Mouse (Mus musculus) heart, postnatal 36 days (tissue): ENCODE measurements around the gene Ptprn2. TPM values are rescaled to one million over a fixed set of nuclear protein-coding genes. Genes with fewer than 3 reads are reported as not detected.

Source experiments
- DNase-seq, 2 experiments: peaks; one replicate each; pipeline ENCODE4 v3.0.0; 2021 to 2022
- intact Hi-C: fragments of 180-260 bp; cut with DNase I; formaldehyde crosslinking; loops from one replicate; pipeline ENCODE4 v1.15.1; 2025
- total RNA-seq, 2 experiments: library from RNA; stranded (reverse); gene quantifications; 2 replicates each; pipeline ENCODE4 v1.2.3; 2021

Gene Ptprn2
- total RNA-seq, 2 experiments from 2014 or later, result 0.25 TPM; not detected in 1

DNA sequence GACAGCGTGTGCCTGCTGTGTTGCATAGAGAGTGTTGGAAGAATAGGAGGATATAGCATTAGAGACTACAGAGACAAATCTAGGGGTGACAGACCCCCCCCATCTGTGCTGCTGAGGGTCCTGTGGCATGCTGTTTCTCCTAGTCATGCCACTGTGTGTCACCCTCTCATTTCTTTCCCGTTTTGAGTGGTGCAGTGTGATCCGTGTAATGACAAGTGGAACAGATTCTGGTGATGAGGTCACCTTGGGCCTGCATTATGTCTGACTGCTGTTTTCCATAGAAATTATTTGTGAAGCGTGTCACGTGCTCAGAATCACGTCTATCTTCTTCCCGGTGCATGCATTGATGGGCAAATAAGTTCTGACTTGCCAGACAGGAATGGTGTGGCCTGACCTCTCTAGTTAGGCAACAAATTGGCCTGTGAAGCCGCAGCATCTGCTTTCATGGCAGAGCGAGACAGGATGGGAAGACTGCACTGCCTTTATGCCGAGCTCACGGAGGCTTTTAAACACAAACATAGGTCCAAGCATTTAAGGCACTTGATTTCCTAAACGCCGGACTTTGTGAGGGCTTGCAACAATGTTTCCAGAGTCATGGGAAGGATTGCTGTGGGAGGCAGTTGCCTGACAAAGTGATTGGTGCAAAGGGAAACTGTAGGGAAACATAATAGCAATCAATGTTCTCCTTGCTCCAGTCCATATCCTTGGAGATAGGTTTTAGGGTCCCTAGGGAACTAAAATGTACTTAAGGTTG, 467.1 kb downstream of the Ptprn2 start:
- intact Hi-C loops, result no loop called here
- no peak for DNase-seq

DNA sequence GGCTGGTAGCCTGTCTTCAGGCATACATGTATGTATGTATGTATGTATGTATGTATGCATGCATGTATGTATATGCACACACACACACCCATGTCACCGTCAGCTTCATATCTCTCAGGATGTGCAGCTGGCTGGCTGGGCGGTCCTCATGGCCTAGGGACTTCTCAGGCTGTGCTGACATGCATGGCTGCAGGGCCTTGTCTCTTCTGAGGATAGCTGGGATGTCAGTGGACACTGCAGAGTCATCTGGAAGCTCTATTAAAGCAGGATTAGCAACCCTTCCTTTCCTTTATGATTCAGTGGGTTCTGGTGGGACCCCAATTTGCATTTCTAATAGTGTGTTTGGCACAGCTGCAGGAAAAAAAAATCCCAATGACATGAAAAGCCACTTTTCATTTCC, 473.6 kb downstream of the Ptprn2 start:
- DNase-seq, result no peak
- intact Hi-C loops, result no loop called here

DNA sequence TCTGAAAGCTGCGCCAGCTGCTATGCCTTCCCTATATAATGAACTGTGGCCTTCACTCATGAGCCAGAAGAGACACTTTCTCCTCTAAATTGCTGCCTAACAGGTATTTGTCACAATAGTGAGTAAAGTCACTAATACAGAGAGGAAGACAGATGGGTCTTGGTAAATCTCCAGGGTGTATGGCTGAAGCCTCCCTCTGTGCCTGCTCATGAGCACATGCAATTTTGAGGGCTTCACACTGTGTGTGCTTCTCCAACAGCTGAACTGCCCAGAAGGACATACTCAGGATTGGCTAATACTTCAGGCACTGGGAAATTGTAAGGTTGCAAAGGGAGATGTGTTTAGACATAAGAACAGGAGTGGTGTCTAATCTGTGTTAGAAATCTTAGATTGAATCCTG, 478.4 kb downstream of the Ptprn2 start:
- DNase-seq, result no peak
- intact Hi-C loops, result no loop called here

- no peak for DNase-seq
- intact Hi-C loops, result no loop called here
These were observed 482.9 kb downstream of the Ptprn2 start for GRCm38 (mm10) chr12:116968215-116968939.

- intact Hi-C loops, result no loop called here
- DNase-seq, result no peak
These were observed 490.0 kb downstream of the Ptprn2 start for GRCm38 (mm10) chr12:116975547-116975946.

DNA sequence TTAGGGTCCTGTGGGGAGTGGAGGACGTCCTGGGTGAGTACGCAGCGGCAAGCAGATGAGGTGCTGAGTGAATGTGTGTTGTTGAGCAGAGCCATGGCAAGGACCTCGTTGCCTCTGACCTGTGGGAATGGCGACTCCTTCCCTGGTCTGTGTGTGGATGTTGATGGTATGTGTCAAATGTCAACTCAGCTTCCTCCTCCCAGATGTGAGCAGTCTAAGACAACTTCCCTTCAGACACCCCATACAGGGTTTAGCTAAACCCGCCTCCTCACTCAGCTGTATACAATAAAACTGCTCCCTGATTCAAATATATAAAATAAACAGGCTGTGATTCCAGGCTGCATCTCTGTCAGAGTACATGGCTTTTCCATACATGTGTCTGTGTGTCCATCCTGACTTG, 491.5 kb downstream of the Ptprn2 start:
- intact Hi-C loops, result no loop called here
- DNase-seq, result no peak

DNA sequence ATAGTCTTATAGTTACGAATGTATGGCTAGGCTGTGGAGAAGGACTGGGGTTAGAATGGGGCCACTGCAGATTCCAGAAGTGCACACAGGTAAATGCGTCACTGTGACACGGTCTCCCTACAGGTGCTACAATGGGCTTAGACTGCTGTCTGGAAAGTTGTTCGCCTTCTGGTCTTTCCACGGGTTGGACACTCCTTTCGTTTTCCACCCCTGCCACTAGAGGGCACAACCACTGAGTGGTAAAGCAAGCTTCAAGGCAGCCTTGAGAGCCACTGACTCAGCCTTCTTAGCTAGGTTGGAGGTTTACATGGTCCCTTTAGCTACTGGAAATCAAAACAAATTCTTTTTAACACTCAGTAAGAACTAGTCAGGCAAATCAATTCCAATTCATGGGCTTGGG, 492.7 kb downstream of the Ptprn2 start:
- DNase-seq, result no peak
- intact Hi-C loops, result no loop called here

GRCm38 (mm10) chr12:116981315-116981714, 495.8 kb downstream of the Ptprn2 start:
- DNase-seq, result no peak
- intact Hi-C loops, result no loop called here

DNA sequence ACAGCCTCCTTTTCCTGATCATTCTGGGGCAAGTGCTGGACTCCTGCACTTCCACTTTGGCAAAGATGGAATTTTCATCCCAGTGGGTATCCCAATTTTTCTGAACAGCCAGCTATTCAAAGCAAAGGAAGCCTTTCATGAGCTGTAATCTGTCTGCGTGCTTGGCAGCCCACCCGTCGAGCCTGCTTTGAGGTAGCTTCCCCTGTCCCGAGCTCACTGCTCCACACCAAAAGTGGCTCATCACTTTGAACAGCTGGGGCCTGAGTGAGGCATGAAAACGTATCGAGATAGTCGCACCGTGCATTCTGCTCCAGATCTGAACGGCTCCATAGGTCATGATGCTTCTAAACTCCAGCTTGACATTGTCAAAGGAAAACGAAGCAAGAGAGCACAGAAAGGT, 503.6 kb downstream of the Ptprn2 start:
- intact Hi-C loops, result no loop called here
- DNase-seq, result no peak

- intact Hi-C loops, result no loop called here
These were observed 516.1 kb downstream of the Ptprn2 start for GRCm38 (mm10) chr12:117001546-117002148.

DNA sequence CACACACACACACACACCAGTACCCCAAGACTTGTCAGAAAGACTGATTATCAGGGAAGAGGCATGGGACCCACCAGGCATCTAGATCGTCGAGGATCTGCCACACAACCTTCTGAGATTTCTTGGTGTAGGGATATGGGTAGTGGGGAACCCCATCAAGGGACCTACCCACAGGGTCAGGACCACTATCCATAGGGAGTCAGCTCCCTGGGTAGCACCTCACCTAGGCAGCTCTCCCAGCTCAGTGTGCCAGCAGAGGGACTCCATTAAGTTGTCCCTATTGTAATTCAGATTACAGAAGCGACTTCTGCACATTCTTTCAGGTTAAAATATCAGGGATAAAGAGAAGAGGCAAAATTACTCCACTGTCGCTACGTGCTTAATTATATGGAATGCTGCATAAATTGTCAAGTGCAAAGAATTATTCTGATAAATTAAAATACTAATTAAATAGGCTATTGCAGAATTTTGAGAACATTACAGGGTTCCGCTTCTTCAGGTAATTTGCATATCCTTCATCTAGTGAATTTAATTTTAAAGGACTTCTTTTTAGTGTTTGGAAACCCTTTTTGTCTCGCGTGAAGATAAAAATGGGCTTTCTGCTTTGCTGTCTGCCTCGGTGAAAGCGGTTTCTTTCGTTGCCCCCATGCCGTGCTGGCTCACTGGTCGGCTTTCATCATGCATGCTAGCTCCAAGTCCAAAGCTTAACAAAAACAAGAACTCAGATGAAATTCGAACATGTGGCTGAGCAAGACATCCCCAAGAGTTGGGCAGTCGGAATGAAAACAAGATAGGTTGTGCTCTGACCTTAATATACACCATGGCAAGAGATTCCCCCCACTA, 531.5 kb downstream of the Ptprn2 start:
- intact Hi-C loops, result no loop called here
- no peak for DNase-seq

More at GRCm38 (mm10) chr12:117001546-117002148, 516.1 kb downstream of the Ptprn2 start:
- DNase-seq, result no peak

- intact Hi-C loops, result no loop called here
These were observed 532.4 kb downstream of the Ptprn2 start for GRCm38 (mm10) chr12:117017912-117018311.

DNA sequence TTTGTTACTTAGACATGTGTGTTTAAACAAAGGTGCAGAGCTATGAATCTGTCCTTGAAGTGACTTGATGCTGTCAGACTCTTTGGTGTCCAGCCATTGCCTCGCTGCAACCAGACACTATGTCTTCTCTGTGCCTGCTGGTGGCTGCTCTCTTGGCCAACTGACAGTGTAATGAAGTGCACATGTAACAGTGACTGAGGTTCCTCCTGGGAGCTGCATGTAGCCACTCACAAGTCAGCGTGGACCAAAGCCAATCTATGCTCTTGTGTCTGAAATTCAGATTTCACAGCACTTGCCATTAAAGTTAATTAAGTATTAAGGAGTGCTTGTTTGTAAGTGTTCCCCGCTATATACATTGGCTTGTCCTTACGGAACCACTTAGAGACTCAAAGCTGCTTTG, 537.7 kb downstream of the Ptprn2 start:
- no peak for DNase-seq
- intact Hi-C loops, result no loop called here

More at GRCm38 (mm10) chr12:117017912-117018311, 532.4 kb downstream of the Ptprn2 start:
- DNase-seq, result no peak

GRCm38 (mm10) chr12:117024916-117025315, 539.4 kb downstream of the Ptprn2 start:
- intact Hi-C loops, result no loop called here
- DNase-seq, result peak; percentile 10 to 21

DNA sequence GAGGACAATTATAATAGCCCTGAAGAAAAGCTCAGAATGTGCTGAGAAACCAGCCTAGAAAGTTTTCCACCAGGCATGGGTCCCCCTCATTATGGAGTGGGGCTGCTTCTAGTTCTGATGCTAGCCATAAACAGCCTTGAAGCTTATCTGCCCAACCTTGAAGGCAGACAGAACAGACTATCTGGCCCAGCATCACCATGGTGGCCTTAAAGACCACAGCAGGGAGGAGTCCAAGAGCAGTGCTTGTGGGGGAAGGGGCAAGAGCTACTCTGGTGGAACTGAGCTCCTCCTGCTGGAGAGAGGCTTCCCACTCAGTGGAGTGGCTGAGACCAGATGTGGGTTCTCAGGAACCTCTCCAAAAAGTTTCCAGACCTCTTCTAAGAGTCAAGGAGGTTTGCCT, 540.2 kb downstream of the Ptprn2 start:
- no peak for DNase-seq
- intact Hi-C loops, result no loop called here

- DNase-seq, result no peak
- intact Hi-C loops, result no loop called here
These were observed 541.8 kb downstream of the Ptprn2 start for GRCm38 (mm10) chr12:117027351-117027750.

- intact Hi-C loops, result no loop called here
These were observed 542.9 kb downstream of the Ptprn2 start for GRCm38 (mm10) chr12:117028333-117028961.

GRCm38 (mm10) chr12:117033172-117033571, 547.7 kb downstream of the Ptprn2 start:
- no peak for DNase-seq
- intact Hi-C loops, result no loop called here

More at GRCm38 (mm10) chr12:117028333-117028961, 542.9 kb downstream of the Ptprn2 start:
- no peak for DNase-seq

- intact Hi-C loops, result loop anchor here (2.0 kb wide), 1 partner anchor 318 kb away; no protein-coding TSS in a partner anchor
- DNase-seq, result no peak
These were observed 549.0 kb downstream of the Ptprn2 start for GRCm38 (mm10) chr12:117034506-117034905.

GRCm38 (mm10) chr12:117035243-117035642, 549.7 kb downstream of the Ptprn2 start:
- intact Hi-C loops, result loop anchor here (1.0 to 5.0 kb wide), 3 partner anchors 97 to 318 kb away; no protein-coding TSS in a partner anchor
- DNase-seq, result peak; percentile 15 to 34
